Mouse (Mus musculus) myocyte (in vitro differentiated cells): ENCODE results near the gene Slc38a2.

Source experiments
- CEBPB ChIP-seq: IDR thresholded peaks from 2 replicates; pipeline ENCODE4 v1.6.1; 2011; ENCODE audit warnings: mild to moderate bottlenecking, moderate library complexity; ENCODE audit not compliant: poor library complexity, insufficient read depth, severe bottlenecking
- E2F4 ChIP-seq: IDR thresholded peaks from one replicate; pipeline ENCODE4 v1.6.1; 2011; ENCODE audit warnings: mild to moderate bottlenecking, control low read depth, moderate library complexity; ENCODE audit not compliant: insufficient read depth
- MAX ChIP-seq: IDR thresholded peaks from one replicate; pipeline ENCODE4 v1.6.1; 2011; ENCODE audit warnings: low read depth, mild to moderate bottlenecking, control low read depth
- MYOD1 ChIP-seq, 3 experiments: IDR thresholded peaks; one replicate each; pipeline ENCODE4 v1.6.1; 2011; ENCODE audit warnings: control low read depth in 2 of 3, low read depth in 2 of 3, mild to moderate bottlenecking in 2 of 3, moderate library complexity in 1 of 3; ENCODE audit not compliant: insufficient read length in 2 of 3, control insufficient read depth in 1 of 3
- MYOG ChIP-seq, 3 experiments: IDR thresholded peaks; one replicate each; pipeline ENCODE4 v1.6.1; 2011; ENCODE audit warnings: control low read depth in 2 of 3, low read depth in 2 of 3, mild to moderate bottlenecking in 2 of 3; ENCODE audit not compliant: insufficient read length in 2 of 3, control insufficient read depth in 1 of 3, insufficient read depth in 1 of 3
- POLR2A ChIP-seq: IDR thresholded peaks from one replicate; pipeline ENCODE4 v1.6.1; 2011; ENCODE audit warnings: low read depth, mild to moderate bottlenecking, control low read depth, moderate library complexity; ENCODE audit not compliant: insufficient read length
- POLR2AphosphoS2 ChIP-seq: IDR thresholded peaks from one replicate; pipeline ENCODE4 v1.6.1; 2011; ENCODE audit warnings: low read depth, control low read depth; ENCODE audit not compliant: insufficient read length
- TCF3 ChIP-seq: IDR thresholded peaks from one replicate; pipeline ENCODE4 v1.6.1; 2011; ENCODE audit warnings: low read depth, control low read depth; ENCODE audit not compliant: insufficient read length
- USF1 ChIP-seq: IDR thresholded peaks from one replicate; pipeline ENCODE4 v1.6.1; 2011; ENCODE audit warnings: low read depth, mild to moderate bottlenecking, control low read depth, moderate library complexity

DNA sequence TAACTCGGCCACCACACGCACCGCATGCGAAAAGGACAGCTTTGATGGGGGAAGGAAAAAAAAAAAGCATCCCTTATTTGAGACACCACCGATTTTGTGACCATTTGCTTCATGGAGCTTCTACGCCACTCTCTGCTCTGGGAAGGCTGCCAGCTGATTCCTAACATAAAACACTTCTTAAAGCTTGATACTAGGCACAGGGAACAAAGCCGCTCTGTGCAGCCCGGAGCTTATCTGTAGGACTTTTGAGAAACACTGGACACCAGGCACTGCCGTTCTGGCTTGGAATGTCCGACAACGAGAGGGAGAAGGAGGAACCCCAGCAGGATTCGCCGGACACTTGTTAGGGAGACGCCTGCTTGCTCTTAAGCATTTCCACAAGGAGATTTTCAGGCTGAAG is 5.8 kb downstream of the Slc38a2 start:
- TF ChIP-seq TCF3 (no peak), MAX (no peak), POLR2A (no peak), CEBPB (no peak), E2F4 (no peak), MYOD1 (IDR thresholded peaks at IDR 0.05; ENCODE audit: control insufficient read depth in 1 of 3, insufficient read length in 2 of 3, low read depth in 2 of 3) (no peak), USF1 (no peak), POLR2AphosphoS2 (peak; percentile 1), MYOG (IDR thresholded peaks at IDR 0.05; ENCODE audit: control insufficient read depth in 1 of 3, insufficient read depth in 1 of 3, insufficient read length in 2 of 3, low read depth in 2 of 3) (no peak)
